ENCODE assay signal across 8 mouse cellular contexts in the genomic region with DNA sequence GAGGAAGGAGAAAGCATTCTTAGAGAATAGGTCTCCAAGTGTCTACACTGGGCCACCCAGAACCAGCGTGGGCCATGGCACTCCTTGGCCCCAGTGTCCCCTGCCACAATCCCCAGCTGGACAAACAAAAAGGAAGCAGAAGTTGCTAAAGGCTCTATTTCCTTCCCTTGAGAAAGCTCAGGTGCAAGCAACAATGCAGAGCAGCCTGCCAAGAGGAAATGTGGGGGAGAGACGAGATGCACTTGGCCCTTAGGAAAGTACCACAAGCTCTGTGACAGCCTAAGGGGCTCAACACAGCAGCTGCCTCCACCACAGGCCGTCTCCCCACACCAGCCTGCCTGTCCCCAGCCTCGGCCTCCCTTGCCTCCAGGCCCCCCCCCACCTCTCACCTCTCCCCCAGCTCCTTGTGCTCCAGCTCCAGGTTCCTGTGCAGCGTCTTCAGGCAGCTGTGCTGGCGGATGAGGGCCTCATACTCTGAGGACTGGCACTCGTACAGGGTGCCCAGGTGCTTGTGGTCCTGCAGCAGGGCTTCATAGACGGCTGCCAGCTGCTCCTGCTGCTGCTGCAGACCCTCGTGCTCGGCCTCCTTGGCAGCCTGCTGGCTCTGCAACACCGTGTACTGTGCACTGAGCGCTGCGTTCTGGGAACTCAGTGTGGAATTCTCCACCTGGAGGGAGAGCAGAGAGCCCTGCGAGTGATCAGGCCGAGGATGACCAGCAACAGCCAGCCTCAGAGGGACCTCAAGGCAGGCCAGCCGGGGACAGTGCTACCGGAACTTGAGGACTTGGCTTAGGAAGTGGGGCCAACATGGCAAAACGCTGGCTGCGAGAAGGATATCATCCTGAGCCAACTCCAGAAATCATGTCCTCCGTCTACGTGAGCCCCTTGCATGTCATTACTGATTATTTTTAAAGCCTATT. TPM values are rescaled to one million over a fixed set of nuclear protein-coding genes. Genes with fewer than 3 reads are reported as not detected.
DNase-seq lines count a peak whose midpoint lies in the region; ATAC-seq lines count a peak whose summit lies in the region.

No protein-coding gene starts in this region.

- no peak for DNase-seq in midbrain, embryonic 14.5 days
- DNase-seq in midbrain, embryonic 11.5 days (ENCODE audit: low spot score, missing footprints), result no peak
- DNase-seq in heart, adult 9 months (ENCODE audit: low spot score in 2 of 2), result peak; percentile 71 to 86
- DNase-seq in kidney, postnatal 25 days, result peak; percentile 52 to 69
- peak; percentile 33 for DNase-seq in thymus, postnatal 14 days
- no peak for DNase-seq in ovary, postnatal 10 days (ENCODE audit: low spot score)
- no peak for DNase-seq in ovary, postnatal 36 days (ENCODE audit: low spot score)
- no peak for DNase-seq in adipocyte (ENCODE audit: low spot score)

- WGBS in midbrain, embryonic 14.5 days, result 81% methylated on average over 21 of the region's 21 CpGs
- 82% methylated on average over 21 of the region's 21 CpGs for WGBS in midbrain, embryonic 11.5 days

- no peak overlapping the region for H3K4me2 ChIP-seq in midbrain, embryonic 14.5 days (ENCODE audit: low read length)
- H3K4me2 ChIP-seq in midbrain, embryonic 11.5 days, result no peak overlapping the region

- peak overlapping the region; percentile 20; the same call in 1 of the 2 replicates for H3K27ac ChIP-seq in midbrain, embryonic 14.5 days (replicated peaks; ENCODE audit: low read depth, low read length)
- no peak overlapping the region for H3K27ac ChIP-seq in midbrain, embryonic 11.5 days (ENCODE audit: low read depth, low read length)

- no peak overlapping the region for H3K9ac ChIP-seq in midbrain, embryonic 14.5 days (replicated peaks; ENCODE audit: low read length)
- no peak overlapping the region for H3K9ac ChIP-seq in midbrain, embryonic 11.5 days (ENCODE audit: low read length)

- peaks cover 57% of the 10 kb centered on the region for H3K36me3 ChIP-seq in midbrain, embryonic 14.5 days (ENCODE audit: control insufficient read depth, insufficient read depth, low read length)
- H3K36me3 ChIP-seq in midbrain, embryonic 11.5 days (ENCODE audit: control insufficient read depth, insufficient read depth, low read length), result peaks cover 14% of the 10 kb centered on the region

- no peak for ATAC-seq in midbrain, embryonic 14.5 days (ENCODE audit: low FRiP score, low TSS enrichment)
- no peak for ATAC-seq in midbrain, embryonic 11.5 days (ENCODE audit: low FRiP score)

- no peaks in the 10 kb centered on the region for H3K9me3 ChIP-seq in midbrain, embryonic 14.5 days (ENCODE audit: control insufficient read depth, low read length)
- no peaks in the 10 kb centered on the region for H3K9me3 ChIP-seq in midbrain, embryonic 11.5 days (ENCODE audit: control insufficient read depth, low read length)

- no peaks in the 10 kb centered on the region for H3K27me3 ChIP-seq in midbrain, embryonic 14.5 days (ENCODE audit: control insufficient read depth, insufficient read depth, low read length)
- no peaks in the 10 kb centered on the region for H3K27me3 ChIP-seq in midbrain, embryonic 11.5 days (ENCODE audit: control insufficient read depth, insufficient read depth, low read length)

- H3K4me1 ChIP-seq in midbrain, embryonic 14.5 days (ENCODE audit: control insufficient read depth, insufficient read depth, low read length), result no peaks in the 10 kb centered on the region
- H3K4me1 ChIP-seq in midbrain, embryonic 11.5 days (ENCODE audit: control insufficient read depth, insufficient read depth, low read length), result no peaks in the 10 kb centered on the region

- H3K4me3 ChIP-seq in midbrain, embryonic 14.5 days (replicated peaks; ENCODE audit: low read depth, low read length), result no peak overlapping the region
- no peak overlapping the region for H3K4me3 ChIP-seq in midbrain, embryonic 11.5 days (ENCODE audit: low read depth, low read length)

RNA-seq across cellular contexts. Expression of gene Gpr68, which starts 29.7 kb away (rescaled TPM):
- 2.1 and 2.8 TPM in 2 replicates for polyA plus RNA-seq in midbrain, embryonic 14.5 days (2014; fragmentation: Nextera tagmentation; extraction: Ambion mirVana)
- 0.10 TPM in 1 of 2 replicates, not detected in the other for polyA plus RNA-seq in midbrain, embryonic 11.5 days (2014; fragmentation: Nextera tagmentation; extraction: Ambion mirVana)

Comparison
In these comparisons a context has a peak if more than half of its experiments do, and no peak if none do; other contexts are left out.
1. DNase-seq: peak in heart, adult 9 months (2 of 2), kidney, postnatal 25 days (2 of 2) and thymus, postnatal 14 days (single experiment); none in midbrain, embryonic 14.5 days (single experiment), midbrain, embryonic 11.5 days (single experiment), ovary, postnatal 10 days (single experiment), ovary, postnatal 36 days (single experiment) and adipocyte (single experiment).